Mouse (Mus musculus) heart, postnatal 0 days (tissue): ENCODE results near the gene Bglap3. TPM values are rescaled to one million over a fixed set of nuclear protein-coding genes. Genes with fewer than 3 reads are reported as not detected.

Experiments used
- ATAC-seq: fragments of 200-750 bp; cut with Nextera tagmentation; 2 replicates; pipeline ENCODE4 v1.8.0; 2017; ENCODE audit warnings: low read depth, moderate number of reproducible peaks, moderate library complexity; ENCODE audit not compliant: insufficient read depth
- DNase-seq: peaks from one replicate; pipeline ENCODE4 v3.0.0-alpha.2; 2016; ENCODE audit warnings: low spot score
- H3K27ac ChIP-seq: fragments of 300-500 bp; sonication (generic); 2 replicates; pipeline ENCODE4 v1.5.1; 2014; ENCODE audit warnings: low read depth, mild to moderate bottlenecking
- H3K27me3 ChIP-seq: fragments of 300-500 bp; sonication (generic); 2 replicates; pipeline ENCODE4 v1.6.1; 2014; ENCODE audit warnings: low read length, mixed read lengths; ENCODE audit not compliant: control insufficient read depth, insufficient read depth
- H3K36me3 ChIP-seq: fragments of 300-500 bp; sonication (generic); replicated peaks from 2 replicates; pipeline ENCODE4 v1.6.1; 2014; ENCODE audit warnings: low read length, mixed read lengths; ENCODE audit not compliant: control insufficient read depth, insufficient read depth
- H3K4me1 ChIP-seq: fragments of 300-500 bp; sonication (generic); 2 replicates; pipeline ENCODE4 v1.6.1; 2014; ENCODE audit warnings: antibody characterized with exemption; ENCODE audit not compliant: control insufficient read depth, insufficient read depth
- H3K4me2 ChIP-seq: fragments of 300-500 bp; sonication (generic); 2 replicates; pipeline ENCODE4 v1.6.1; 2014; ENCODE audit warnings: low read depth, mild to moderate bottlenecking, low read length, moderate library complexity
- H3K4me3 ChIP-seq: fragments of 300-500 bp; sonication (generic); 2 replicates; pipeline ENCODE4 v1.5.1; 2014; ENCODE audit warnings: low read depth, low read length
- H3K9ac ChIP-seq: fragments of 300-500 bp; sonication (generic); replicated peaks from 2 replicates; pipeline ENCODE4 v1.6.1; 2014; ENCODE audit warnings: low read depth, low read length, mixed read lengths
- H3K9me3 ChIP-seq: fragments of 300-500 bp; sonication (generic); replicated peaks from 2 replicates; pipeline ENCODE4 v1.6.1; 2016; ENCODE audit warnings: low read length; ENCODE audit not compliant: control insufficient read depth
- CTCF ChIP-seq: IDR thresholded peaks from 2 replicates; pipeline ENCODE4 v1.5.1; 2016; ENCODE audit warnings: antibody characterized with exemption, control low read depth, low read depth
- EP300 ChIP-seq: IDR thresholded peaks from 2 replicates; pipeline ENCODE4 v1.6.1; 2016; ENCODE audit warnings: antibody characterized with exemption, low read depth
- WGBS: fragments of 180-500 bp; shearing (Covaris S2); extraction: QIAGEN DNeasy Blood & Tissue Kit; methylation state at CpG from one replicate; pipeline ENCODE4 v1.1.7; 2014; 5-methylcytosine and 5-hydroxymethylcytosine counted together
- polyA plus RNA-seq: library from polyadenylated mRNA; unstranded; fragments of >200 nt; fragmentation: Nextera tagmentation; extraction: Ambion mirVana; gene quantifications from 2 replicates; pipeline ENCODE4 v1.2.1, GENCODE M21; 2015
- total RNA-seq: library from RNA; depleted of rRNA; stranded (reverse); fragments of >200 nt; gene quantifications from 2 replicates; pipeline ENCODE4 v1.2.3, GENCODE M21; 2014; ENCODE audit warnings: low replicate concordance

Bglap3 gene
- total and polyA plus RNA-seq, 2 experiments from 2014 or later: not detected

GRCm38 (mm10) chr3:88339006-88339405, 33.5 kb downstream of the Bglap3 start:
- Histone ChIP-seq H3K4me3 (no peak overlapping the region), H3K27me3 (no peaks in the 10 kb centered on the region), H3K36me3 (peaks cover 29% of the 10 kb centered on the region), H3K27ac (peak overlapping the region; percentile 8; the same call in 1 of the 2 replicates), H3K9ac (no peak overlapping the region), H3K4me1 (peaks cover 17% of the 10 kb centered on the region), H3K9me3 (no peaks in the 10 kb centered on the region), H3K4me2 (no peak overlapping the region)
- TF ChIP-seq EP300 (no peak), CTCF (no peak)
- DNase-seq (no peak), ATAC-seq (no peak)
- WGBS: 62% methylated on average over 3 of the region's 3 CpGs

- H3K4me1 ChIP-seq: peaks cover 17% of the 10 kb centered on the region
- H3K27ac ChIP-seq: no peak overlapping the region
- no peaks in the 10 kb centered on the region for H3K9me3 ChIP-seq
- no peak overlapping the region for H3K4me3 ChIP-seq
- TF ChIP-seq EP300: no peak
- TF ChIP-seq CTCF: no peak
- WGBS: 78% methylated on average over 7 of the region's 7 CpGs
- no peak for ATAC-seq
- no peaks in the 10 kb centered on the region for H3K27me3 ChIP-seq
- peaks cover 22% of the 10 kb centered on the region for H3K36me3 ChIP-seq
- H3K9ac ChIP-seq: no peak overlapping the region
- no peak overlapping the region for H3K4me2 ChIP-seq
- DNase-seq: no peak
Measured at GRCm38 (mm10) chr3:88338316-88338715, 34.2 kb downstream of the Bglap3 start.

DNA sequence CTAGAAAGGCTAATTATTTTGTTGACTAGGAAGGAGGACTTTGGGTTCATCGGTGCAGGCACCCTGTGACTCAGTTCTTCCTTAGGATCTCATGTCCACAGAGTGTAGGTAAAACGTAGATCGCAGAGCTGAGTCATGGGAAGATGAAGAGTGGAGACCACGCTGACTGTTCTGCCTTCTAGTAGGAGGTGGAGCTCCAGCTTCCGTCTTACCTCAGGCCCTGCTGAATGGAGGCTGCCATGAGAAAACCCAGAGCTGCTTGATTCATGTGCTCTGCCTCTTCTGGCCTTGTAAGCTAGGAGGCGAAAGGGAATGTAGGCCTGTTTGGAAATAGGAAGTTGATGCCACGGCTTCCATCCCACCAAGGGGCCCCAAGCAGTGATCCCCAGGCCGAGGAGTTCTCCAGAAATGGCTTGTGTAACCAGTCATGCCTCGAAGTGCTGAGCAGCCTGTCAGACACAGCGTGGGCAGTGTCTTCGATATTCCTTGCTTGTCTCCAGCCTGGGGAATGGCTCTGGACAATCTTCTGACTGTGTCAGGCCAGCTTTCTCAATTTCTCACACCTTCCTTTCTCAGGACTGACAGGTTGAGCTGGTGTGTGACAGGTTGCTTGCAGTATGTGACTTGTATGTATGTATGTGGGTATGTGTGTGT, 35.0 kb downstream of the Bglap3 start:
- 40% methylated on average over 11 of the region's 11 CpGs for WGBS
- ATAC-seq (no peak), DNase-seq (peak; percentile 8)
- Histone ChIP-seq H3K9ac (peak overlapping the region; percentile 44), H3K4me2 (peak overlapping the region; percentile 86), H3K27me3 (no peaks in the 10 kb centered on the region), H3K4me3 (peak overlapping the region; percentile 96), H3K27ac (peak overlapping the region; percentile 98), H3K4me1 (peaks cover 17% of the 10 kb centered on the region), H3K36me3 (peaks cover 14% of the 10 kb centered on the region), H3K9me3 (no peaks in the 10 kb centered on the region)
- TF ChIP-seq EP300: no peak
- TF ChIP-seq CTCF: no peak

DNA sequence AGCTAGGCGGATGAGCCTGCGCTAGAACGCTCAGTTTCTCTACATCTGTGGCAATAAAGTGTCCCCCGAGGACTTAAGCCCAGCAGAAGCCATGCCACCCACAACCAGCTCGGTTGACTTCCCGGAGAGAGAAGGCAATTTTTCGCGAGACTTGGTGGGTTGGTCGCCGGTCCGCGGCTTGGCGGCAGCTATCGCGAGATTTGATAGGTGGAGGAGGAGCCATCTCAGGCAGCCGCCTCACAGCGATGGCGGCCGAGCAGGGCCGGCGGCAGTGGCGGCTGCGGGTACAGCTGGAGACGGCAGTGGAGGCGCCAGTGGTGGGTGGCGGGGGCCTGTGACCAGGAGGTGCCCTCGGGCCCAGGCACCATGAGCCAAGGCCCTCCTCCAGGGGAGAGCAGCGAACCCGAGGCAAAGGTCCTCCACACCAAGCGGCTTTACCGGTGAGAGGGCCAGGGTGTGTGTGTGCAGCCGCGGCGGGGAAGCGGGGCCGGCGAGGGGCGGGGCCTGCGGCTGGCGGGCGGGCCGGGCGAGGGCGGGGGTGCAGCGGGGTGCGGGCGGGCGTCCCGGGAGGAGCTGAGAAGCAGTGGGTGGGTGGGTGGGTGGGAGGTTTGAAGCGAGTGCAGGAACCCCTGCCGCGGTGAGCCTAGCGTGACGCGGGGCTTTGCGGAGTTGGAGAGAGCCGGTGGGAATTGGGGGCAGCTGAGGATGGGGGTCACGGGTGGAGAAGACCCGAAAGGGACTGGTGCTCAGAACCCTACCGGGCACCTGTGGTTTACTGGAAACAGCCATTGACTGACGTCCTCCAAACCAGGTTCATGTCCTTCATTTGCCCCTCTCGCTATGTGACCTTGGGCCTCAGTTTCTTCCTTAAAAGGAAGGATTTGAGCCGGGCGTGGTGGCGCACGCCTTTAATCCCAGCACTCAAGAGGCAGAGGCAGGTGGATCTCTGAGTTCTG, 36.2 kb downstream of the Bglap3 start, which contains the start of the genes Tmem79 and Smg5:
Tmem79 (minus strand) TSS at position 91 of the 956 bp plus-strand sequence.
Smg5 (plus strand) TSS at position 203 of the 956 bp plus-strand sequence.
- peak within 1 kb of the TSS; percentile 98 for H3K27ac ChIP-seq
- no peaks in the 10 kb centered on the region for H3K9me3 ChIP-seq
- peaks cover 17% of the 10 kb centered on the region for H3K4me1 ChIP-seq
- peak within 1 kb of the TSS; percentile 86 for H3K4me2 ChIP-seq
- no peaks in the 10 kb centered on the region for H3K27me3 ChIP-seq
- peaks cover 5% of the 10 kb centered on the region; the same call in 1 of the 2 replicates for H3K36me3 ChIP-seq
- peak within 1 kb of the TSS; percentile 96 for H3K4me3 ChIP-seq
- peak; percentile 94 for ATAC-seq
- DNase-seq: peak; percentile 95
- TF ChIP-seq CTCF (no peak), EP300 (peak; percentile 89)
- 1% methylated on average over 64 of the region's 66 CpGs for WGBS
- peak within 1 kb of the TSS; percentile 95 for H3K9ac ChIP-seq

DNA sequence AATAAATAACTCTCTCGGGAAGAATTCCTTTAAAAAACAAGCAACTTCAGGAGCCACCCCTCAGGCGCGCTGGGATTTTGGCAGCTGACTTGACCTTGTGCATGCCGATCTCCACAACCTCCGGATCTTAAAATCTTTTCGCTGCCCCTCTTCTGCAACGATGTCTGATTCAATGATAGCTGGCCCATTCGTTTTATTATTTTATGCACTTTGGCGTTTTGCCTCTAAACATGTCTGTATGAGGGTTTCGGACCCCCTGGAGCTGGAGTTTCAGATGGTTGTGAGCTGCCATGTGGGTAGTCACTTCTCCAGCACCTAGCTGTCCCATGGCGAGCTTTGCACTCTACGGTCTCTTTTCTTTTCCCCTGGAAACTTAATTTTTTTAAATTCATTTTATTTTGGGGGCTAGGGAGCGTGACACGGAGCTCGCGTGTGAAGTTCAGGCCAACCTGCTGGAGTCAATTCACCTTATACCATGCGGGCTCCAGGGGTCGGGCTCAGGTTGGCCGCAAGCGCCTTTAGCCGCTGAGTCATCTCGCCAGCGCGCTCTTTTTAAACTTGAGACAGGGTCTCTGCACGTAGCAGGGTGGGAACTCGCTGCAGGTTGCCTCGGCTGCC, 37.0 kb downstream of the Bglap3 start:
- Histone ChIP-seq H3K27me3 (no peaks in the 10 kb centered on the region), H3K4me1 (peaks cover 17% of the 10 kb centered on the region), H3K4me3 (peak overlapping the region; percentile 96), H3K27ac (peak overlapping the region; percentile 98), H3K36me3 (peaks cover 1% of the 10 kb centered on the region; the same call in 1 of the 2 replicates), H3K4me2 (peak overlapping the region; percentile 86), H3K9ac (peak overlapping the region; percentile 95), H3K9me3 (no peaks in the 10 kb centered on the region)
- no peak for TF ChIP-seq EP300
- DNase-seq (peak; percentile 25), ATAC-seq (peak; percentile 36)
- WGBS: under 1% methylated on average over 27 of the region's 27 CpGs
